Mouse (Mus musculus): ENCODE measurements around the gene Tab1. TPM values are rescaled to one million over a fixed set of nuclear protein-coding genes. Genes with fewer than 3 reads are reported as not detected.
A peak's percentile ranks its signal among the peaks of the same experiment; 100 is the strongest.

Gene Tab1
- total RNA-seq, 2 experiments from 2014 or later: 23.8 to 25.7 TPM

GRCm38 (mm10) chr15:80135499-80135898 lies 2.6 kb downstream of the Tab1 start:
- DNase-seq (ENCODE audit: low spot score in 2 of 2): no peak

GRCm38 (mm10) chr15:80136645-80137044 lies 3.7 kb downstream of the Tab1 start:
- DNase-seq (ENCODE audit: low spot score in 2 of 2): no peak

GRCm38 (mm10) chr15:80137945-80138791 lies 5.2 kb downstream of the Tab1 start:
- DNase-seq (ENCODE audit: low spot score in 2 of 2): peak; percentile 69 to 85

GRCm38 (mm10) chr15:80140302-80140701 lies 7.4 kb downstream of the Tab1 start:
- DNase-seq (ENCODE audit: low spot score in 2 of 2): no peak

- no peak for DNase-seq (ENCODE audit: low spot score in 2 of 2)
Observed at GRCm38 (mm10) chr15:80140878-80141277, 8.0 kb downstream of the Tab1 start.

GRCm38 (mm10) chr15:80142130-80142529 lies 9.2 kb downstream of the Tab1 start:
- DNase-seq (ENCODE audit: low spot score in 2 of 2): no peak

- no peak for DNase-seq (ENCODE audit: low spot score in 2 of 2)
Observed at GRCm38 (mm10) chr15:80143760-80144159, 10.8 kb downstream of the Tab1 start.

GRCm38 (mm10) chr15:80145397-80145796 lies 12.5 kb downstream of the Tab1 start:
- no peak for DNase-seq (ENCODE audit: low spot score in 2 of 2)

GRCm38 (mm10) chr15:80146153-80146552 lies 13.2 kb downstream of the Tab1 start:
- DNase-seq (ENCODE audit: low spot score in 2 of 2): no peak

GRCm38 (mm10) chr15:80147090-80147489 lies 14.2 kb downstream of the Tab1 start:
- DNase-seq (ENCODE audit: low spot score in 2 of 2): no peak

- no peak for DNase-seq (ENCODE audit: low spot score in 2 of 2)
Observed at GRCm38 (mm10) chr15:80147511-80147910, 14.6 kb downstream of the Tab1 start.

GRCm38 (mm10) chr15:80148565-80148964 lies 15.6 kb downstream of the Tab1 start:
- DNase-seq (ENCODE audit: low spot score in 2 of 2): no peak

GRCm38 (mm10) chr15:80149517-80149916 lies 16.6 kb downstream of the Tab1 start:
- DNase-seq (ENCODE audit: low spot score in 2 of 2): no peak

- DNase-seq (ENCODE audit: low spot score in 2 of 2): no peak
Observed at GRCm38 (mm10) chr15:80152663-80153062, 19.7 kb downstream of the Tab1 start.

- DNase-seq (ENCODE audit: low spot score in 2 of 2): no peak
Observed at GRCm38 (mm10) chr15:80153757-80154156, 20.8 kb downstream of the Tab1 start.

- no peak for DNase-seq (ENCODE audit: low spot score in 2 of 2)
Observed at GRCm38 (mm10) chr15:80155707-80156106, 22.8 kb downstream of the Tab1 start.

- no peak for DNase-seq (ENCODE audit: low spot score in 2 of 2)
Observed at GRCm38 (mm10) chr15:80157197-80157943, 24.4 kb downstream of the Tab1 start.

GRCm38 (mm10) chr15:80158001-80158706 lies 25.2 kb downstream of the Tab1 start:
- DNase-seq (ENCODE audit: low spot score in 2 of 2): no peak

- DNase-seq (ENCODE audit: low spot score in 2 of 2): no peak
Observed at GRCm38 (mm10) chr15:80158707-80159090, 25.8 kb downstream of the Tab1 start.

GRCm38 (mm10) chr15:80159286-80159901 lies 26.5 kb downstream of the Tab1 start:
- DNase-seq (ENCODE audit: low spot score in 2 of 2): no peak

GRCm38 (mm10) chr15:80160223-80160622 lies 27.3 kb downstream of the Tab1 start:
- DNase-seq (ENCODE audit: low spot score in 2 of 2): no peak
